Mouse (Mus musculus): Measurements from ENCODE around the gene Tspan18. TPM values are rescaled to one million over a fixed set of nuclear protein-coding genes. Genes with fewer than 3 reads are reported as not detected.

The Tspan18 gene
- polyA plus RNA-seq, 1 experiment = 1.0 TPM

GRCm38 (mm10) chr2:93268711-93269270 is 65.5 kb downstream of the Tspan18 start:
- TF ChIP-seq EP300 (IDR thresholded peaks at IDR 0.05; ENCODE audit: insufficient read depth, low read depth, low read length) = no peak
- TF ChIP-seq POLR2A (IDR thresholded peaks at IDR 0.05; ENCODE audit: insufficient read depth, low read length) = no peak
- no peak for TF ChIP-seq CTCF (IDR thresholded peaks at IDR 0.05; ENCODE audit: low read depth, low read length)
- Histone ChIP-seq H3K4me1 (ENCODE audit: control insufficient read depth, insufficient read depth, low read length) (no peaks in the 10 kb centered on the region), H3K27ac (ENCODE audit: insufficient read depth, low read length) (no peak overlapping the region), H3K36me3 (ENCODE audit: control insufficient read depth, insufficient read depth, low read length, poor library complexity, severe bottlenecking) (no peaks in the 10 kb centered on the region), H3K27me3 (ENCODE audit: control insufficient read depth, insufficient read depth, low read length, poor library complexity, severe bottlenecking) (no peaks in the 10 kb centered on the region), H3K9me3 (replicated peaks; ENCODE audit: control insufficient read depth, insufficient read depth, low read length, poor library complexity, severe bottlenecking) (no peaks in the 10 kb centered on the region), H3K9ac (ENCODE audit: low read depth, poor library complexity, severe bottlenecking) (no peak overlapping the region), H3K4me3 (ENCODE audit: low read depth, low read length) (no peak overlapping the region)

- Histone ChIP-seq H3K27ac (ENCODE audit: insufficient read depth, low read length) (no peak overlapping the region), H3K36me3 (ENCODE audit: control insufficient read depth, insufficient read depth, low read length, poor library complexity, severe bottlenecking) (no peaks in the 10 kb centered on the region), H3K4me3 (ENCODE audit: low read depth, low read length) (no peak overlapping the region), H3K9ac (ENCODE audit: low read depth, poor library complexity, severe bottlenecking) (no peak overlapping the region), H3K4me1 (ENCODE audit: control insufficient read depth, insufficient read depth, low read length) (no peaks in the 10 kb centered on the region), H3K27me3 (ENCODE audit: control insufficient read depth, insufficient read depth, low read length, poor library complexity, severe bottlenecking) (no peaks in the 10 kb centered on the region), H3K9me3 (replicated peaks; ENCODE audit: control insufficient read depth, insufficient read depth, low read length, poor library complexity, severe bottlenecking) (no peaks in the 10 kb centered on the region)
- TF ChIP-seq EP300 (IDR thresholded peaks at IDR 0.05; ENCODE audit: insufficient read depth, low read depth, low read length) (no peak), POLR2A (IDR thresholded peaks at IDR 0.05; ENCODE audit: insufficient read depth, low read length) (no peak), CTCF (IDR thresholded peaks at IDR 0.05; ENCODE audit: low read depth, low read length) (no peak)
Observed at GRCm38 (mm10) chr2:93267791-93268190, 66.5 kb downstream of the Tspan18 start.

DNA sequence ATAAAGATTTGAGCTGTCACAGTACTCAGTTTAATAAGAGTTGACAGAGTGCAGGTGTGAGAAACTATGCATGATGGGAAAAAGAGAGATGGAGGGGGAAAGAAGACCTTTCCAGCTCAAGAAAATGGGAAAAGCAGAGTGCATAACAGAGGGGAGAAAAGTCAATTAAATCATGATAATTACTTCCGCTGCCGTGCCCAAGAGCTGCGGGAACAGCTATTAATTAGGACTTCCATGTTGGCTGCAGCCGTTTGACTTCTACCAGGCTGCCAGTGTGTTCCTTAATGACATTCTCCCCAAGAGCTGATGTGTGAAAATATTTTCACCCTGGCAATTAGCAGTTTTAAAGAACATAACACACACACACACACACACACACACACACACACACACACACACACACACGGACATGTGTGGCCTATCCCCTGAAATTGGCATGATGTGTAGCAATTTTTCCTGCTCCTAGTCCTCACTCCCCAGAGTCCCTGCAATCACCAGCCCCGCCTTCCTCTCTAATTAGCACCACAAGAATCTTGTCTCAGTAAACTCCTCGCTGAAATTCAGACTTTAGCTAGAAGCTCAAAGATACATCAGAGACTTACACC is 67.6 kb downstream of the Tspan18 start:
- no peak overlapping the region for H3K9ac ChIP-seq (ENCODE audit: low read depth, poor library complexity, severe bottlenecking)
- no peaks in the 10 kb centered on the region for H3K36me3 ChIP-seq (ENCODE audit: control insufficient read depth, insufficient read depth, low read length, poor library complexity, severe bottlenecking)
- no peaks in the 10 kb centered on the region for H3K27me3 ChIP-seq (ENCODE audit: control insufficient read depth, insufficient read depth, low read length, poor library complexity, severe bottlenecking)
- no peaks in the 10 kb centered on the region for H3K4me1 ChIP-seq (ENCODE audit: control insufficient read depth, insufficient read depth, low read length)
- no peaks in the 10 kb centered on the region for H3K9me3 ChIP-seq (replicated peaks; ENCODE audit: control insufficient read depth, insufficient read depth, low read length, poor library complexity, severe bottlenecking)
- H3K4me3 ChIP-seq (ENCODE audit: low read depth, low read length) = no peak overlapping the region
- TF ChIP-seq POLR2A (IDR thresholded peaks at IDR 0.05; ENCODE audit: insufficient read depth, low read length) (no peak), EP300 (IDR thresholded peaks at IDR 0.05; ENCODE audit: insufficient read depth, low read depth, low read length) (no peak), CTCF (IDR thresholded peaks at IDR 0.05; ENCODE audit: low read depth, low read length) (no peak)
- H3K27ac ChIP-seq (ENCODE audit: insufficient read depth, low read length) = no peak overlapping the region

- TF ChIP-seq EP300 (IDR thresholded peaks at IDR 0.05; ENCODE audit: insufficient read depth, low read depth, low read length) (no peak), POLR2A (IDR thresholded peaks at IDR 0.05; ENCODE audit: insufficient read depth, low read length) (no peak), CTCF (IDR thresholded peaks at IDR 0.05; ENCODE audit: low read depth, low read length) (no peak)
- H3K9me3 ChIP-seq (replicated peaks; ENCODE audit: control insufficient read depth, insufficient read depth, low read length, poor library complexity, severe bottlenecking) = no peaks in the 10 kb centered on the region
- H3K4me3 ChIP-seq (ENCODE audit: low read depth, low read length) = no peak overlapping the region
- H3K4me1 ChIP-seq (ENCODE audit: control insufficient read depth, insufficient read depth, low read length) = no peaks in the 10 kb centered on the region
- no peak overlapping the region for H3K27ac ChIP-seq (ENCODE audit: insufficient read depth, low read length)
- no peaks in the 10 kb centered on the region for H3K36me3 ChIP-seq (ENCODE audit: control insufficient read depth, insufficient read depth, low read length, poor library complexity, severe bottlenecking)
- H3K27me3 ChIP-seq (ENCODE audit: control insufficient read depth, insufficient read depth, low read length, poor library complexity, severe bottlenecking) = no peaks in the 10 kb centered on the region
- H3K9ac ChIP-seq (ENCODE audit: low read depth, poor library complexity, severe bottlenecking) = no peak overlapping the region
Observed at GRCm38 (mm10) chr2:93262291-93263285, 71.7 kb downstream of the Tspan18 start.

DNA sequence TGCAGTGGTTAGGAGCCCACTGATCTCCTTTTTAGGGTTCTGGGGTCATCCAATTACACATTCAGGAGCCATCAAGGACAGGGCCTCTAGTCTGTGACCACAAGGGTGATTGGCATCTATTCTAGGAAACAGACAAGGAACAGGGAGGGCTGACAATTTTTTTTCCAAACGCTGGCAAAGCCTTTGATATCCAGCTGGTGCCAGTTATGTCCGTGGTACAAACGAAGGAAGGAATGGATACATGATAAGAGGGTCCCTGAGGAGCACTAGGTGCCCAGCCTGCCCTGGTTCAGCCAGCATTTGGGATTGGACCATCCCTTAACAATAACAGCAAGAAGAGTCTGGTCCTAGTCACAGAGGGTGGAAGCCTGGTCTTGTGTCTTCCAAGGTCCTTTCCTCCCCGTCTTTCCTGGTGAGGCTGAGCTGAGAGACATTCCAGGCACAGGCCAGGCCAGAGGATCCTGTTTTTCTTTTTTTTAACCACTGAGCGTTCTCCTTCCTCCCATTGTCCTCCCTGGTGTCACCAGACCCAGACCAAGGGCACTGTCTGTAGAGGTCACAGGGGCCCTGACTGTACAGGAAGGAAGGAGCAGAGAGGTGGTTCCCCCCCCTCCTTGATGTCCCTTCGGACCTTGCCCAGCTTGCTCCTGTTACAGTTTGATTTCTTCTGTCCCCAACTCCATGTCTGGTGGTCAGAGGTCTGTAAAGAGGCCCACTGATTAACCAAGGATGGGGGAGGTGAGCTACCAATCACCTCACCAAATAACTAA is 72.6 kb downstream of the Tspan18 start:
- Histone ChIP-seq H3K4me1 (ENCODE audit: control insufficient read depth, insufficient read depth, low read length) (no peaks in the 10 kb centered on the region), H3K9me3 (replicated peaks; ENCODE audit: control insufficient read depth, insufficient read depth, low read length, poor library complexity, severe bottlenecking) (no peaks in the 10 kb centered on the region), H3K4me3 (ENCODE audit: low read depth, low read length) (no peak overlapping the region), H3K9ac (ENCODE audit: low read depth, poor library complexity, severe bottlenecking) (no peak overlapping the region), H3K27ac (ENCODE audit: insufficient read depth, low read length) (no peak overlapping the region), H3K36me3 (ENCODE audit: control insufficient read depth, insufficient read depth, low read length, poor library complexity, severe bottlenecking) (no peaks in the 10 kb centered on the region), H3K27me3 (ENCODE audit: control insufficient read depth, insufficient read depth, low read length, poor library complexity, severe bottlenecking) (no peaks in the 10 kb centered on the region)
- TF ChIP-seq CTCF (IDR thresholded peaks at IDR 0.05; ENCODE audit: low read depth, low read length) = no peak
- no peak for TF ChIP-seq EP300 (IDR thresholded peaks at IDR 0.05; ENCODE audit: insufficient read depth, low read depth, low read length)
- TF ChIP-seq POLR2A (IDR thresholded peaks at IDR 0.05; ENCODE audit: insufficient read depth, low read length) = no peak
